Mouse (Mus musculus) thymus, adult 2 months (tissue): ENCODE results near the gene Ppp3ca. TPM values are rescaled to one million over a fixed set of nuclear protein-coding genes. Genes with fewer than 3 reads are reported as not detected.

ENCODE experiments used
- DNase-seq: peaks from one replicate; pipeline ENCODE4 v3.0.0; 2021
- H3K27ac ChIP-seq: fragments of 200-500 bp; 2 replicates; pipeline ENCODE4 v1.5.1; 2012; ENCODE audit warnings: low read length, control low read depth; ENCODE audit not compliant: control insufficient read depth, insufficient read depth
- H3K27me3 ChIP-seq: fragments of 200-500 bp; 2 replicates; pipeline ENCODE4 v1.6.1; 2012; ENCODE audit warnings: mild to moderate bottlenecking, low read length, moderate library complexity, mixed read lengths; ENCODE audit not compliant: control insufficient read depth, insufficient read depth
- H3K36me3 ChIP-seq: fragments of 200-500 bp; 2 replicates; pipeline ENCODE4 v1.6.1; 2012; ENCODE audit warnings: mild to moderate bottlenecking, low read length, moderate library complexity; ENCODE audit not compliant: control insufficient read depth, insufficient read depth
- H3K4me1 ChIP-seq: fragments of 200-500 bp; replicated peaks from 2 replicates; pipeline ENCODE4 v1.6.1; 2012; ENCODE audit warnings: low read length; ENCODE audit not compliant: control insufficient read depth, insufficient read depth
- H3K4me3 ChIP-seq: fragments of 200-500 bp; 2 replicates; pipeline ENCODE4 v1.5.1; 2012; ENCODE audit warnings: mild to moderate bottlenecking, low read length, control low read depth, moderate library complexity; ENCODE audit not compliant: control insufficient read depth, insufficient read depth
- CTCF ChIP-seq: fragments of 200-500 bp; IDR thresholded peaks from 2 replicates; pipeline ENCODE4 v1.5.1; 2012; ENCODE audit warnings: mild to moderate bottlenecking, control low read depth, low read length, moderate library complexity, borderline replicate concordance; ENCODE audit not compliant: control insufficient read depth, poor library complexity, insufficient read depth; ENCODE audit errors: extremely low read depth
- POLR2A ChIP-seq: fragments of 200-500 bp; IDR thresholded peaks from 2 replicates; pipeline ENCODE4 v1.6.1; 2012; ENCODE audit warnings: mild to moderate bottlenecking, low read length, control low read depth, moderate library complexity; ENCODE audit not compliant: control insufficient read depth, poor library complexity, insufficient read depth; ENCODE audit errors: extremely low read depth
- WGBS: fragments of 180-500 bp; shearing (Covaris S2); methylation state at CpG from one replicate; pipeline ENCODE4 v1.1.7; 2018; 5-methylcytosine and 5-hydroxymethylcytosine counted together
- polyA plus RNA-seq: library from polyadenylated mRNA; depleted of rRNA; stranded (reverse); fragments of >200 nt; gene quantifications from 2 replicates; pipeline ENCODE4 v1.2.3, GENCODE M21; 2012

Ppp3ca gene
- polyA plus RNA-seq, 1 experiment, result 5.6 TPM

GRCm38 (mm10) chr3:136863127-136863526, 193.2 kb downstream of the Ppp3ca start:
- no peaks in the 10 kb centered on the region for H3K4me1 ChIP-seq
- no peak overlapping the region for H3K4me3 ChIP-seq
- TF ChIP-seq CTCF (no peak), POLR2A (no peak)
- DNase-seq, result no peak
- H3K27ac ChIP-seq, result no peak overlapping the region
- no peaks in the 10 kb centered on the region for H3K27me3 ChIP-seq
- no peaks in the 10 kb centered on the region for H3K36me3 ChIP-seq
- 91% methylated on average over 5 of the region's 5 CpGs for WGBS

- no peaks in the 10 kb centered on the region for H3K36me3 ChIP-seq
- no peak for DNase-seq
- H3K27me3 ChIP-seq, result no peaks in the 10 kb centered on the region
- H3K4me1 ChIP-seq, result no peaks in the 10 kb centered on the region
- H3K27ac ChIP-seq, result no peak overlapping the region
- TF ChIP-seq POLR2A (no peak), CTCF (no peak)
- no peak overlapping the region for H3K4me3 ChIP-seq
Observed at GRCm38 (mm10) chr3:136864306-136864705, 194.4 kb downstream of the Ppp3ca start.

DNA sequence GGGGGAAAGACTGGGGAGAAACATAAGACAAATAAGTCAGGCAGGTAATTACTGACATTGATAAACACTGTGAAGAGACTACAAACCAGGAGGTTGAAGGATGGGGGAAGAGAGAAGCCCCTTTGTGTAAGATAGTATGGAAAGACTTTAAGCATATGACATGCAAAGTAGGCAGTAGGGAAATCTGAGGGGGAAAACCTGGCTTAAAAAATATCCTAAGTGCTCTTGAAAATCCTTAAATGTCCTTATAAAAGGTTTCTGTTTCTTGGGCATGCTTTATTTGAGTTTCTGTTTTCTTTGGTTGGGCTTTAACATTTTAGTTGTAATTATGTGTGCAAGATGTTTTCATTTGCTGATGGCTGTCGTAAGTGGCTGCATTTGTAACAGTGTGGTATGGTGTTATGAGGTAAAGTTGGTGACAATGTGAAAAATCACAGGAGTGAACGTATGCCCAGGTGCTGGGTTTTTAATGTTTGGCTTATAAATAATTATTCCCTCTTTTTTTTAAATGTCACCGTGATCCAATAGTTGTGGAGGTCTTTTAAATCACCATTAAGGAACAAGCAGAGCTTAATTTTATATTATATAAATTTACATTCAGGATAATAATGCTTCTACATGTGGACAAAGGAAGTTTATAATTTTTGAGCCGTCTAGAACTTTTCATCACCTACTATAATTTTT, 195.4 kb downstream of the Ppp3ca start:
- Histone ChIP-seq H3K27me3 (no peaks in the 10 kb centered on the region), H3K27ac (no peak overlapping the region), H3K4me1 (no peaks in the 10 kb centered on the region), H3K4me3 (no peak overlapping the region), H3K36me3 (no peaks in the 10 kb centered on the region)
- 98% methylated on average over 4 of the region's 4 CpGs for WGBS
- TF ChIP-seq POLR2A (no peak), CTCF (no peak)
- DNase-seq, result no peak

GRCm38 (mm10) chr3:136866095-136866494, 196.2 kb downstream of the Ppp3ca start:
- Histone ChIP-seq H3K4me1 (no peaks in the 10 kb centered on the region), H3K27me3 (no peaks in the 10 kb centered on the region), H3K4me3 (no peak overlapping the region), H3K36me3 (no peaks in the 10 kb centered on the region), H3K27ac (no peak overlapping the region)
- WGBS, result 98% methylated on average over 3 of the region's 3 CpGs
- no peak for DNase-seq
- no peak for TF ChIP-seq POLR2A

DNA sequence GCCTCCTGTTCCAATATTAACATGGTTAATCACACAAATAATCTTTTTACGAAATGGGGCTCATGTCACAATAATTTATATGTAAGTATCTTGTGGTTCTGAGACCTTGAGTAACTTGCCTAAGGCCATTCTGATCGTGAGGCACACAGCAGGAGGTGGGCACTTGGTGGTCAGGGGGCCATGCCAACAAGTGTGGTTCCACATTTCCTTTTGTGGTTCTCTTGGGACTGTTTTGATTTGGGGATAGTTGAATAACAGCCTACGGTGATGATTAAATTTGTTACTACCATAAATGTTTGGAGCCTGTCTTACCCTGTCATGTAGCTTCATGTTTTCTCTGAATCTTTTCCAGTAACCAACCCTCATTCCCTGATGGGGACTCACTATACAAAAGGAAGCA, 196.6 kb downstream of the Ppp3ca start:
- 49% methylated on average over 3 of the region's 3 CpGs for WGBS
- TF ChIP-seq CTCF (no peak), POLR2A (no peak)
- Histone ChIP-seq H3K36me3 (no peaks in the 10 kb centered on the region), H3K27ac (no peak overlapping the region), H3K4me3 (no peak overlapping the region), H3K27me3 (no peaks in the 10 kb centered on the region), H3K4me1 (no peaks in the 10 kb centered on the region)
- DNase-seq, result no peak

DNA sequence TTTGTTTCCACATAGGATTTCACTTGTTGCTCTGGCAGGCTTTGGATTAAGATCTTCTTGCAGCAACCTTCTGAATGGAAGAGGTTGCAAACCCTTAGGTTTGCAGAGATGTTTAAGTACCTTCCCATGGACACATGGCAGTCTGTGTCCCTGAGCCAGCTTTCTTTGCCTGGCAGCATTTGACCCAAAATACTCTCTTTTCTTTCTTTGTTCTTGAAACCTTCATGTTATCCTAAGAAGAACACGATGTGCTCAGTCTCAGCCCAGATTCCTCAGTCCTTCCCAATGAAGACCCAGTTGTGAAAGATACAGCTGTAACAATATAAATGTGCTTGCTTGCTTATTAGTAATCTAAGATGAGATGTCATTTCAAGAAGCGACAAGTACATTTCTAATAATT, 197.4 kb downstream of the Ppp3ca start:
- 96% methylated on average over 2 of the region's 2 CpGs for WGBS
- no peak for DNase-seq
- no peaks in the 10 kb centered on the region for H3K27me3 ChIP-seq
- H3K27ac ChIP-seq, result no peak overlapping the region
- H3K4me1 ChIP-seq, result no peaks in the 10 kb centered on the region
- TF ChIP-seq CTCF, result no peak
- no peak for TF ChIP-seq POLR2A
- H3K36me3 ChIP-seq, result no peaks in the 10 kb centered on the region
- H3K4me3 ChIP-seq, result no peak overlapping the region

- no peaks in the 10 kb centered on the region for H3K4me1 ChIP-seq
- WGBS, result 95% methylated on average over 14 of the region's 14 CpGs
- no peaks in the 10 kb centered on the region for H3K36me3 ChIP-seq
- no peaks in the 10 kb centered on the region for H3K27me3 ChIP-seq
- TF ChIP-seq POLR2A, result no peak
- no peak overlapping the region for H3K4me3 ChIP-seq
- no peak overlapping the region for H3K27ac ChIP-seq
- no peak for DNase-seq
Observed at GRCm38 (mm10) chr3:136871772-136872532, 202.0 kb downstream of the Ppp3ca start.
